Mouse (Mus musculus): Measurements from ENCODE around the gene Stx7.

DNA sequence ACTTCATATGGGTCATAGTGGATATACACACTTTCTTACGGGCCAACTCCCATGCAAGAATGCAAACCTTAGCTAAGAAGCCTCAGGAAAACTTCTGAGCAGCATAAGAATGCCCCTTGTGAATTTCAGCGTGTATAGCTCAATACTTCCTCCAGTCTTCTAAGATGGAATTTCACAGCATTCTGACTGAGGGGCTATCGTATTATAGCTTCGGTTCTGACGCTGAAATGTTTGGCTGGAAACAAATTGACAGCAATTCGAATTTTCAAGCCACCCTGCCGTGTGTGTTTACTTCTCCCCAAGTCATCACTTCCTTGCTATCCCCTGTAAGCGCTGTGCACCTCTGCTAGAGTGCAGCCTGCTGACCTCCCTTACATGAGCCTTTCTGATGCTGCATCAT, 75.5 kb downstream of the Stx7 start:
- no peak for TF ChIP-seq CTCF (IDR thresholded peaks at IDR 0.05; ENCODE audit: control insufficient read depth, insufficient read depth, low read length)
- no peak for TF ChIP-seq POLR2A (IDR thresholded peaks at IDR 0.05; ENCODE audit: borderline replicate concordance, control insufficient read depth, low read depth, low read length)

All from bone marrow, adult 2 months (tissue).